Mouse (Mus musculus) MEL (cell line): ENCODE data around the gene Lhx5. TPM values are rescaled to one million over a fixed set of nuclear protein-coding genes. Genes with fewer than 3 reads are reported as not detected.

Experiments used
- DNase-seq: peaks from one replicate; pipeline ENCODE4 v3.0.0; 2011; ENCODE audit warnings: low read depth, low spot score
- H3K27ac ChIP-seq: 2 replicates; pipeline ENCODE4 v1.5.1; 2012; ENCODE audit warnings: low read depth, mild to moderate bottlenecking, control low read depth, low read length, moderate library complexity; ENCODE audit not compliant: control insufficient read depth
- H3K27me3 ChIP-seq, 2 experiments: fragments of 150-350 bp in 1 of 2; sonication (generic) in 1 of 2; 2 replicates each; pipeline ENCODE4 v1.6.1; 2012; ENCODE audit warnings: low read length in 2 of 2, mild to moderate bottlenecking in 2 of 2, improper control_type of control experiment in 1 of 2, moderate library complexity in 1 of 2; ENCODE audit not compliant: insufficient read depth in 2 of 2, control insufficient read depth in 1 of 2
- H3K36me3 ChIP-seq, 2 experiments: 2 replicates each; pipeline ENCODE4 v1.6.1; 2012 to 2014; ENCODE audit warnings: low read length in 2 of 2, improper control_type of control experiment in 1 of 2, inconsistent platforms in 1 of 2, mild to moderate bottlenecking in 1 of 2; ENCODE audit not compliant: insufficient read depth in 2 of 2, control insufficient read depth in 1 of 2
- H3K4me1 ChIP-seq, 2 experiments: fragments of 150-350 bp in 1 of 2; sonication (generic) in 1 of 2; 2 replicates each; pipeline ENCODE4 v1.6.1; 2012; ENCODE audit warnings: low read length in 2 of 2, improper control_type of control experiment in 1 of 2, mild to moderate bottlenecking in 1 of 2; ENCODE audit not compliant: insufficient read depth in 2 of 2, control insufficient read depth in 1 of 2
- H3K4me3 ChIP-seq, 2 experiments: fragments of 150-350 bp in 1 of 2; sonication (generic) in 1 of 2; 2 replicates each; pipeline ENCODE4 v1.5.1; 2012; ENCODE audit warnings: low read depth in 2 of 2, low read length in 2 of 2, mild to moderate bottlenecking in 2 of 2, moderate library complexity in 2 of 2, control low read depth in 1 of 2, improper control_type of control experiment in 1 of 2; ENCODE audit not compliant: control insufficient read depth in 1 of 2, insufficient read depth in 1 of 2
- H3K79me2 ChIP-seq: 2 replicates; pipeline ENCODE4 v1.6.1; 2012; ENCODE audit warnings: mild to moderate bottlenecking, low read length, moderate library complexity; ENCODE audit not compliant: control insufficient read depth, poor library complexity, insufficient read depth
- H3K9ac ChIP-seq: 2 replicates; pipeline ENCODE4 v1.6.1; 2012; ENCODE audit warnings: low read depth, mild to moderate bottlenecking, control low read depth, low read length, moderate library complexity; ENCODE audit not compliant: control insufficient read depth, poor library complexity, severe bottlenecking
- H3K9me3 ChIP-seq: fragments of 150-350 bp; sonication (generic); replicated peaks from 2 replicates; pipeline ENCODE4 v1.6.1; 2012; ENCODE audit warnings: mild to moderate bottlenecking, low read length, improper control_type of control experiment, moderate library complexity; ENCODE audit not compliant: insufficient read depth
- CHD1 ChIP-seq: IDR thresholded peaks from 2 replicates; pipeline ENCODE4 v1.6.1; 2012; ENCODE audit warnings: low read depth, mild to moderate bottlenecking, inconsistent platforms, low read length, improper control_type of control experiment
- CHD2 ChIP-seq: IDR thresholded peaks from 2 replicates; pipeline ENCODE4 v1.6.1; 2011; ENCODE audit warnings: low read length, improper control_type of control experiment
- E2F4 ChIP-seq: IDR thresholded peaks from 2 replicates; pipeline ENCODE4 v1.6.1; 2011; ENCODE audit warnings: low read depth, low read length, improper control_type of control experiment, borderline replicate concordance
- GABPA ChIP-seq: IDR thresholded peaks from 2 replicates; pipeline ENCODE4 v1.6.1; 2012; ENCODE audit warnings: low read depth, mild to moderate bottlenecking, inconsistent platforms, low read length, improper control_type of control experiment, moderate library complexity
- HCFC1 ChIP-seq: IDR thresholded peaks from 2 replicates; pipeline ENCODE4 v1.6.1; 2012; ENCODE audit warnings: low read depth, mild to moderate bottlenecking, inconsistent platforms, low read length, improper control_type of control experiment, moderate library complexity
- JUND ChIP-seq: IDR thresholded peaks from 2 replicates; pipeline ENCODE4 v1.6.1; 2011; ENCODE audit warnings: low read depth, mild to moderate bottlenecking, improper control_type of control experiment, low read length
- MAFK ChIP-seq: IDR thresholded peaks from 2 replicates; pipeline ENCODE4 v1.6.1; 2011; ENCODE audit warnings: low read depth, mild to moderate bottlenecking, low read length, improper control_type of control experiment, borderline replicate concordance
- MAZ ChIP-seq: IDR thresholded peaks from 2 replicates; pipeline ENCODE4 v1.6.1; 2012; ENCODE audit warnings: low read depth, mild to moderate bottlenecking, inconsistent platforms, low read length, improper control_type of control experiment
- MEF2A ChIP-seq: IDR thresholded peaks from 2 replicates; pipeline ENCODE4 v1.6.1; 2014; ENCODE audit warnings: low read depth, mild to moderate bottlenecking, inconsistent platforms, low read length, improper control_type of control experiment; ENCODE audit not compliant: poor library complexity, insufficient replicate concordance, severe bottlenecking; ENCODE audit errors: extremely low read depth
- MXI1 ChIP-seq: IDR thresholded peaks from 2 replicates; pipeline ENCODE4 v1.6.1; 2011; ENCODE audit warnings: mild to moderate bottlenecking, low read depth, low read length, improper control_type of control experiment
- MYB ChIP-seq: IDR thresholded peaks from 2 replicates; pipeline ENCODE4 v1.6.1; 2011; ENCODE audit warnings: mild to moderate bottlenecking, low read depth, low read length, improper control_type of control experiment
- MYC ChIP-seq: IDR thresholded peaks from 2 replicates; pipeline ENCODE4 v1.6.1; 2011; ENCODE audit warnings: low read depth, mild to moderate bottlenecking, low read length, improper control_type of control experiment, moderate library complexity
- NELFE ChIP-seq: IDR thresholded peaks from 2 replicates; pipeline ENCODE4 v1.6.1; 2011; ENCODE audit warnings: low read depth, low read length, improper control_type of control experiment
- NRF1 ChIP-seq: IDR thresholded peaks from 2 replicates; pipeline ENCODE4 v1.6.1; 2014; ENCODE audit warnings: low read depth, mild to moderate bottlenecking, inconsistent platforms, low read length, improper control_type of control experiment, moderate library complexity; ENCODE audit not compliant: poor library complexity, insufficient read depth, severe bottlenecking
- POLR2A ChIP-seq, 2 experiments: IDR thresholded peaks; 2 replicates each; pipeline ENCODE4 v1.6.1; 2011 to 2012; ENCODE audit warnings: low read length in 2 of 2, mild to moderate bottlenecking in 2 of 2, control low read depth in 1 of 2, improper control_type of control experiment in 1 of 2, low read depth in 1 of 2, moderate library complexity in 1 of 2; ENCODE audit not compliant: control insufficient read depth in 1 of 2, insufficient read depth in 1 of 2, poor library complexity in 1 of 2
- POLR2AphosphoS2 ChIP-seq: IDR thresholded peaks from 2 replicates; pipeline ENCODE4 v1.6.1; 2011; ENCODE audit warnings: low read length, improper control_type of control experiment
- POLR2AphosphoS5 ChIP-seq: IDR thresholded peaks from 2 replicates; pipeline ENCODE4 v1.6.1; 2012; ENCODE audit warnings: low read depth, borderline replicate concordance, mild to moderate bottlenecking, inconsistent platforms, low read length, moderate library complexity, mixed read lengths
- RAD21 ChIP-seq: IDR thresholded peaks from 2 replicates; pipeline ENCODE4 v1.6.1; 2011; ENCODE audit warnings: mild to moderate bottlenecking, low read depth, low read length, improper control_type of control experiment
- RCOR1 ChIP-seq: IDR thresholded peaks from 2 replicates; pipeline ENCODE4 v1.6.1; 2012; ENCODE audit warnings: low read depth, mild to moderate bottlenecking, inconsistent platforms, low read length, improper control_type of control experiment
- SIN3A ChIP-seq: IDR thresholded peaks from 2 replicates; pipeline ENCODE4 v1.6.1; 2012; ENCODE audit warnings: low read length, improper control_type of control experiment, inconsistent platforms
- SMC3 ChIP-seq: IDR thresholded peaks from 2 replicates; pipeline ENCODE4 v1.6.1; 2011; ENCODE audit warnings: low read depth, low read length, improper control_type of control experiment
- TAL1 ChIP-seq: IDR thresholded peaks from 2 replicates; pipeline ENCODE4 v1.6.1; 2012; ENCODE audit warnings: mild to moderate bottlenecking, inconsistent platforms, low read length, moderate library complexity, mixed read lengths
- TCF12 ChIP-seq: IDR thresholded peaks from 2 replicates; pipeline ENCODE4 v1.6.1; 2014; ENCODE audit warnings: low read depth, mild to moderate bottlenecking, inconsistent platforms, low read length, improper control_type of control experiment, moderate library complexity
- UBTF ChIP-seq: IDR thresholded peaks from 2 replicates; pipeline ENCODE4 v1.6.1; 2012; ENCODE audit warnings: low read depth, mild to moderate bottlenecking, inconsistent platforms, low read length, improper control_type of control experiment, moderate library complexity, borderline replicate concordance; ENCODE audit not compliant: insufficient read depth
- USF1 ChIP-seq: IDR thresholded peaks from 2 replicates; pipeline ENCODE4 v1.6.1; 2014; ENCODE audit warnings: low read depth, mild to moderate bottlenecking, inconsistent platforms, low read length, improper control_type of control experiment, moderate library complexity
- ZNF384 ChIP-seq: IDR thresholded peaks from 2 replicates; pipeline ENCODE4 v1.6.1; 2012; ENCODE audit warnings: low read depth, mild to moderate bottlenecking, inconsistent platforms, low read length, improper control_type of control experiment
- polyA plus RNA-seq, 2 experiments: library from polyadenylated mRNA; stranded (reverse) in 1 of 2; unstranded in 1 of 2; fragments of >175 nt in 1 of 2; fragments of >200 nt in 1 of 2; gene quantifications; 2 replicates each; pipeline versions ENCODE4 v1.2.1 to v1.2.4; 2012; ENCODE audit warnings: low replicate concordance in 2 of 2, low read depth in 1 of 2; ENCODE audit not compliant: insufficient read length in 2 of 2, insufficient read depth in 1 of 2, missing spikeins in 1 of 2
- total RNA-seq: library from RNA; depleted of rRNA; stranded (reverse); fragments of 300-350 nt; gene quantifications from 2 replicates; pipeline ENCODE4 v1.2.3, GENCODE M21; 2012; rRNA removed

Lhx5 gene
- total RNA-seq, result not detected in 2 replicates
- not detected for polyA plus RNA-seq

DNA sequence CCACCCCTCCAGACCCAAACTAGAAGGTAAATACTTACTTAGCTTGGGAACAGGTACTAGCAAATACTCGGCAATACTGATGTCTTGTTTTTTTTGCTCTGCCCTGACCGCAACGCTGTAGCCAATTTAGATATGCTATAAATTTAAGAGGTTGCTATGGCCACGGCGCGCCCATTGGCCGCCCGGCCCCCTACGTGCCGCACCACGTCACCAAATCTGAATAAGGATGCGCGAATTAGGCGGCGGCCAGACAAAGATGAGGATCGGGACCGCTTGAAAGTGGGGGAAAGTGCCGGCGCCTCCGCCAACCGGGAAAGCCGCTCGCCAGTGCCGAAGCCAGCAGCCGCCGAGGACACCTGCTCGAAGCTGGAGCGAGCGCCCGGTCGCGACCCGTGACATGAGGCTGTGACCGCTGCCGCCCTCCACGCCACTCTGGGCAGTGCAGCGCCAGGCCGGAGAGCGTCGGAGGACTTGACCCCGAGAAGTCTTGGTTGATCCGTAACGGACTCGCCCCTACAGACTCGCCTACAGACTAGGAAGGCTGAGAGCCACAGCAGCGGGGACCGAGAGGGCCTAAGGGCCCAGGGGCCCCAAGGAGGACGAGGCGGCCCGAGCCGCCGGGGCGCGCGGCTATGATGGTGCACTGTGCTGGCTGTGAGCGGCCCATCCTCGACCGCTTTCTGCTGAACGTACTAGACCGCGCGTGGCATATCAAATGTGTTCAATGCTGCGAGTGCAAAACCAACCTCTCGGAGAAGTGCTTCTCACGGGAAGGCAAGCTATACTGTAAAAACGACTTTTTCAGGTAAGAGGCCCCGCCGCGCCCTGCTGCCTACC is at the start of gene Lhx5:
Gene Lhx5 (plus strand): TSS at position 51 of the 837 bp plus-strand sequence.
- no peaks in the 10 kb centered on the region for H3K9me3 ChIP-seq
- no peaks in the 10 kb centered on the region for H3K79me2 ChIP-seq
- no peak for DNase-seq
- H3K9ac ChIP-seq, result no peak within 1 kb of the TSS
- no peak within 1 kb of the TSS for H3K4me3 ChIP-seq
- TF ChIP-seq MAFK (no peak), TAL1 (no peak), POLR2AphosphoS2 (no peak), RAD21 (no peak), ZNF384 (no peak), SIN3A (no peak), HCFC1 (no peak), RCOR1 (no peak), MAZ (no peak), MEF2A (no peak), JUND (no peak), MYB (no peak), NELFE (no peak), GABPA (no peak), CHD2 (no peak), UBTF (no peak), MYC (no peak), NRF1 (no peak)
- no peaks in the 10 kb centered on the region for H3K4me1 ChIP-seq
- no peak within 1 kb of the TSS for H3K27ac ChIP-seq
- H3K27me3 ChIP-seq, result no peaks in the 10 kb centered on the region
- no peaks in the 10 kb centered on the region for H3K36me3 ChIP-seq

- Histone ChIP-seq H3K27me3 (no peaks in the 10 kb centered on the region), H3K4me1 (no peaks in the 10 kb centered on the region), H3K27ac (no peak overlapping the region), H3K36me3 (no peaks in the 10 kb centered on the region), H3K9me3 (no peaks in the 10 kb centered on the region), H3K9ac (no peak overlapping the region), H3K79me2 (no peaks in the 10 kb centered on the region), H3K4me3 (no peak overlapping the region)
- DNase-seq, result no peak
- TF ChIP-seq E2F4 (no peak), SMC3 (no peak), POLR2AphosphoS5 (no peak), USF1 (no peak), GABPA (no peak), POLR2A (IDR thresholded peaks at IDR 0.05; ENCODE audit: control insufficient read depth in 1 of 2, insufficient read depth in 1 of 2, low read depth in 1 of 2, low read length in 2 of 2, poor library complexity in 1 of 2) (no peak), MAFK (no peak), MXI1 (no peak), CHD2 (no peak), ZNF384 (no peak), TCF12 (no peak), CHD1 (no peak)
Observed at GRCm38 (mm10) chr5:120386361-120386760, 45.1 kb upstream of the Lhx5 start.
